Mouse (Mus musculus) left cerebral cortex, postnatal 36 days (tissue): ENCODE data around the gene Tomm40l. TPM values are rescaled to one million over a fixed set of nuclear protein-coding genes. Genes with fewer than 3 reads are reported as not detected.

Source experiments
- DNase-seq, 2 experiments: peaks; one replicate each; pipeline ENCODE4 v3.0.0; 2021 to 2022; ENCODE audit warnings: low spot score in 2 of 2, mixed read lengths in 1 of 2
- intact Hi-C: fragments of 180-260 bp; cut with DNase I; formaldehyde crosslinking; loops from one replicate; pipeline ENCODE4 v1.15.1; 2025
- total RNA-seq, 2 experiments: library from RNA; stranded (reverse); gene quantifications; 2 replicates each; pipeline ENCODE4 v1.2.3; 2021

The Tomm40l gene
- total RNA-seq, 2 experiments from 2014 or later, result 81.7 to 86.7 TPM

DNA sequence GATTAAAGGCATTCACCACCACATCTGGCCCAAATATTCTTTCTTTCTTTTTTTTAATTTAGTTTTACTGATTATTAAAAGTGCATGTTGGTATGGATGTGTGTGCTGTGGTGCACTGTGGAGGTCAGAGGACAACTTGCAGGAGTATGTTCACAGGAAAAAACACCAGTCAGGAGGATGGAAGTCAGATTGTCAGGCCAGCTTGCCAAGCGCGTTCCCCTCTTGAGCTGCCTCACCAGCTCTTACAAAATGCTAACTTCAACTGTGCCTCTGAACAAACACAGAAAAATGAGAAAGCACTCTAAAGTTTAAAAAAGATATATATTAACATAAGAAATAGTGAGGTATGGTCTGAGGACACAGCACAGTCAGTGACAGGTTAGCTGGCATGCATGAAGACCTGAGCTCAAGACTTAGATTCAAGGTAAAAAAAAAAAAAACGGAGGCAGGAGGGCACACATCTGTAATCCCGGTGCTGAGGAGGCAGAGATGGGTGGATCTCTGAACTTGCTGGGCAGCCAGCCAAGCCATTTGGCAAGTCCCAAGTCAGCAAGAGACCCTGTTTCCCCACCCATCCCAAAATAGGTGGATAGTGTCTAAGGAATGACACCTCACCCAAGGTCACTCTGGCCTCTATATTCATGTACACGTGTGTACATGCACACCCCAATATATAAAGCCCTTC is 42.7 kb downstream of the Tomm40l start:
- DNase-seq, result no peak
- intact Hi-C loops, result no loop called here

DNA sequence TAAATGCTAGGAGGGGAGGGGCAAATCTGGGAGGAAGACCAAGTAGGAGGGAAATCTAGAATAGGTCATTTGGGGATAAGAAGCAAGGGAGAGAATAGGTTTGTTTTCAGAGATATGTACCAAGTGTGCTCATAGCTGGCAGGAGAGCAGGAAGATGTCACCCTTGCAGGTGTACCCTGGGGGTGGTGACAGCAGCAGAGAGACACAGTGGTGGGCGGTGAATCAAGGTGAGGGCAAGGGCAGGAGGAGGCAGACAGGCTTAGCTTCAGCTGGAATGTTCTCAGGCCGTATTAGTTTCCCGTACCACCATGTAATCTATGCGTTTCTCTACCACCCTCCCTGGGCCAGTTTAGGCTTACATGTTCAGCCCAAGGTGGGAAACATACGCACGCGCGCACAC is 49.5 kb downstream of the Tomm40l start:
- no peak for DNase-seq
- intact Hi-C loops, result no loop called here

- no peak for DNase-seq
- intact Hi-C loops, result no loop called here
These were observed 51.2 kb downstream of the Tomm40l start for GRCm38 (mm10) chr1:171171138-171171537.

GRCm38 (mm10) chr1:171169913-171170312 is 52.4 kb downstream of the Tomm40l start:
- intact Hi-C loops, result no loop called here
- no peak for DNase-seq

DNA sequence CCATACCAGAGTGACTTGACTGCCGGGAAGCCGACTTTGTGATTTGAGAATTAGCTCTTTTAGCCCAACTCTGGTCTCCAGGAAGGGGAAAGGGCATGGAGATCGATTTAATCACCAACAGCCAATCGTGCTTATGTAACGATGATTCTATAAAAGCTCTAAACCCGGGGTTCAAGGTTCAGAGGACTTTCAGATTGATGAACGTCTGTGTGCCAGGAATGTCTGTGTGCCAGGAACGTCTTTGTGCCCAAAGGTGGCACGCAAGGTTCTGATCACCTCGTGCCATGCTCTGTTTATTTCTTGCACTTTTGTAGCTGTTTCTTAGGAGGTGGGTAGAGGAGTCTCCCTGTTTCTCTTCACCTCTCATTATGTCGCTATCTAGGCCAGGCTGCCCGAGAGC is 53.4 kb downstream of the Tomm40l start:
- intact Hi-C loops, result no loop called here
- DNase-seq, result no peak

Other genes starting within 250 kb of the Tomm40l start
- 1 to 10 TPM; 5.5 to 5.8 TPM for gene Fcgr2b, start 246.0 kb downstream of the Tomm40l start, total RNA-seq
- gene Fcgr4, start 203.6 kb downstream of the Tomm40l start, total RNA-seq, result not detected
- 10 to 100 TPM in 1 of 2 experiments, 1 to 10 TPM in 1; 9.0 to 13.6 TPM for gene Fcgr3, start 157.6 kb downstream of the Tomm40l start, total RNA-seq
- gene Cfap126, start 108.6 kb downstream of the Tomm40l start, total RNA-seq, result 1 to 10 TPM in 1 of 2 experiments, not detected in 1; 1.1 TPM
- gene Sdhc, start 71.9 kb downstream of the Tomm40l start, total RNA-seq, result 100 to 1,000 TPM; 200 to 204 TPM
- not detected for gene Mpz, start 71.8 kb downstream of the Tomm40l start, total RNA-seq
- 100 to 1,000 TPM in 1 of 2 experiments, 10 to 100 TPM in 1; 95.1 to 123 TPM for gene Pcp4l1, start 26.2 kb downstream of the Tomm40l start, total RNA-seq
- under 1 TPM in 1 of 2 experiments, not detected in 1; 0.17 TPM for gene Nr1i3, start 8.5 kb downstream of the Tomm40l start, total RNA-seq
- gene Apoa2, start 2.5 kb upstream of the Tomm40l start, total RNA-seq, result 1 to 10 TPM; 1.8 to 2.3 TPM
- gene Fcer1g, start 11.9 kb upstream of the Tomm40l start, total RNA-seq, result 10 to 100 TPM; 13.5 to 13.8 TPM
- gene Adamts4, start 27.9 kb upstream of the Tomm40l start, total RNA-seq, result 10 to 100 TPM; 11.1 to 16.4 TPM
- gene Ndufs2, start 28.9 kb upstream of the Tomm40l start, total RNA-seq, result 100 to 1,000 TPM; 252 to 309 TPM
- gene B4galt3, start 47.8 kb upstream of the Tomm40l start, total RNA-seq, result 10 to 100 TPM; 63.6 to 64.6 TPM
- 10 to 100 TPM; 21.7 to 26.6 TPM for gene Ppox, start 58.7 kb upstream of the Tomm40l start, total RNA-seq
- 10 to 100 TPM; 50.9 to 65.6 TPM for gene Usp21, start 65.5 kb upstream of the Tomm40l start, total RNA-seq
- gene Ufc1, start 72.5 kb upstream of the Tomm40l start, total RNA-seq, result 100 to 1,000 TPM; 107 to 121 TPM
- gene Dedd, start 106.6 kb upstream of the Tomm40l start, total RNA-seq, result 10 to 100 TPM; 36.9 to 41.3 TPM
- gene Nit1, start 123.1 kb upstream of the Tomm40l start, total RNA-seq, result 10 to 100 TPM; 39.6 to 48.0 TPM
- gene Pfdn2, start 123.2 kb upstream of the Tomm40l start, total RNA-seq, result 100 to 1,000 TPM; 161 to 185 TPM
- 10 to 100 TPM in 1 of 2 experiments, 1 to 10 TPM in 1; 7.9 to 10.9 TPM for gene Klhdc9, start 138.3 kb upstream of the Tomm40l start, total RNA-seq
- 1 to 10 TPM; 2.3 to 3.9 TPM for gene Nectin4, start 147.6 kb upstream of the Tomm40l start, total RNA-seq
- 1 to 10 TPM; 1.7 to 1.8 TPM for gene Arhgap30, start 166.4 kb upstream of the Tomm40l start, total RNA-seq
- 100 to 1,000 TPM; 107 to 113 TPM for gene Usf1, start 188.8 kb upstream of the Tomm40l start, total RNA-seq
- gene Tstd1, start 196.4 kb upstream of the Tomm40l start, total RNA-seq, result 1 to 10 TPM; 1.1 to 1.9 TPM
- gene F11r, start 215.0 kb upstream of the Tomm40l start, total RNA-seq, result 1 to 10 TPM; 4.9 to 5.3 TPM